Mouse (Mus musculus): ENCODE data around the gene Gbf1. TPM values are rescaled to one million over a fixed set of nuclear protein-coding genes. Genes with fewer than 3 reads are reported as not detected.

Gene Gbf1
- polyA plus RNA-seq, 1 experiment: 146 TPM

DNA sequence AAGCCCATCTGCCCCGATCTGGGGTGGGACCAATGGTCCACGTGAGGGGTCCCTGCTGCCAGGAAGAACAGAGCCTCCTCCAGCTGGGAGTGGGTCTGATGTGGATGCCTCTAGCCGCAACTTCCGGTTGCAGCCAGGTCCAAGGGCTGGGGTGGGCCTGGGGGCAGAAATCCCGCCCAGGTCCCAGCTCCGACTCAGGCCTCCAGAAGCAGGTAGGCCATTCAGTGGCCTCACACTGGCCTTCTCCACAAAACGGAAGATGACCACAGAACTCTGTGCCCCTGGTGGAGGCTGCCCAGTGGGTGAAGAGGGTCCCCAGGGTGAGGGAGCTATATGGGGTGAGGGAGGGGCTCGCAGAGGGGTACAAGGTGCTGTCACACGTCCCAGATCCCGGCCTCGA lies 172.1 kb downstream of the Gbf1 start:
- H3K27ac ChIP-seq (ENCODE audit: insufficient read depth, low read depth, low read length): no peak overlapping the region
- H3K4me3 ChIP-seq (ENCODE audit: low read depth, low read length): no peak overlapping the region
- no peaks in the 10 kb centered on the region for H3K36me3 ChIP-seq (ENCODE audit: control insufficient read depth, insufficient read depth, low read length)
- peaks cover 16% of the 10 kb centered on the region; the same call in 1 of the 2 replicates for H3K27me3 ChIP-seq (ENCODE audit: control insufficient read depth, insufficient read depth, low read length)
- TF ChIP-seq POLR2A (IDR thresholded peaks at IDR 0.05; ENCODE audit: low read depth, low read length): no peak
- H3K4me1 ChIP-seq (ENCODE audit: control insufficient read depth, insufficient read depth, insufficient read length, low read length): peaks cover 14% of the 10 kb centered on the region
- WGBS: 63% methylated on average over 11 of the region's 11 CpGs

- Histone ChIP-seq H3K27me3 (ENCODE audit: control insufficient read depth, insufficient read depth, low read length) (peaks cover 11% of the 10 kb centered on the region; the same call in 1 of the 2 replicates), H3K36me3 (ENCODE audit: control insufficient read depth, insufficient read depth, low read length) (no peaks in the 10 kb centered on the region), H3K4me3 (ENCODE audit: low read depth, low read length) (no peak overlapping the region), H3K27ac (ENCODE audit: insufficient read depth, low read depth, low read length) (no peak overlapping the region), H3K4me1 (ENCODE audit: control insufficient read depth, insufficient read depth, insufficient read length, low read length) (peaks cover 15% of the 10 kb centered on the region)
- TF ChIP-seq CTCF (IDR thresholded peaks at IDR 0.05; ENCODE audit: extremely low read depth, insufficient read length, insufficient replicate concordance, low read depth, low read length) (no peak), POLR2A (IDR thresholded peaks at IDR 0.05; ENCODE audit: low read depth, low read length) (no peak)
- WGBS: 46% methylated on average over 5 of the region's 5 CpGs
These were observed 172.6 kb downstream of the Gbf1 start for GRCm38 (mm10) chr19:46324918-46325317.

GRCm38 (mm10) chr19:46326019-46326755 lies 173.9 kb downstream of the Gbf1 start:
- no peak overlapping the region for H3K27ac ChIP-seq (ENCODE audit: insufficient read depth, low read depth, low read length)
- 13% methylated on average over 29 of the region's 29 CpGs for WGBS
- TF ChIP-seq CTCF (IDR thresholded peaks at IDR 0.05; ENCODE audit: extremely low read depth, insufficient read length, insufficient replicate concordance, low read depth, low read length) (no peak), POLR2A (IDR thresholded peaks at IDR 0.05; ENCODE audit: low read depth, low read length) (no peak)
- peaks cover 15% of the 10 kb centered on the region for H3K4me1 ChIP-seq (ENCODE audit: control insufficient read depth, insufficient read depth, insufficient read length, low read length)
- peaks cover 11% of the 10 kb centered on the region; the same call in 1 of the 2 replicates for H3K27me3 ChIP-seq (ENCODE audit: control insufficient read depth, insufficient read depth, low read length)
- peaks cover 5% of the 10 kb centered on the region; the same call in 1 of the 2 replicates for H3K36me3 ChIP-seq (ENCODE audit: control insufficient read depth, insufficient read depth, low read length)
- no peak overlapping the region for H3K4me3 ChIP-seq (ENCODE audit: low read depth, low read length)

DNA sequence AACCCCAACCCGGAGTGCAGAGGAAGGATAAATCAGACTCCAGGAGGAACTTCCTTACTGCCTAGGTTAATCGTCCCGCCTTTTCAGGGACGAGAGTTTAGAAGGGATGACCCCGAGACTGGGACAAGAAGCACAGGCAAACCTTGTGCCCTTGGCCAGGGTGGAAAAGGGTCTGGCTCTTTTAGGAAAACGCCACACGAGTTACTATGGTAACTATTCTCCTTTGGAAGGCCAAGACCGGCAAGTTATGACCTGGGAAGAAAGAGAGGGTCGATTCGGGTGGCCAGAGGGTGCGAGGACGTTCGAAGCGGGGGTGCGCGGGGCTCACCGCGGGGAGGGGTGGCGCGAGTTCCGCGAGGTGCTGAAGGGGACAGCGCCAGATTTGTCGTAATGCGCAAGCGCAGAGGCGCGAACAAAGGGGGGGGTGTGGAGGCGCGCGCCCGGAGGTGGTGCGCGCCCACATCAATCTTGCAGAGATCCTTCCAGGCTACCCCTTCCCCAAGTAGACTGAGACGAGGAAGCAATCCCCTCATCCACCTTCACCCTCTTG lies 174.5 kb downstream of the Gbf1 start, which contains the start of gene Psd:
Psd (minus strand) TSS at position 401 of the 550 bp plus-strand sequence.
- Histone ChIP-seq H3K4me1 (ENCODE audit: control insufficient read depth, insufficient read depth, insufficient read length, low read length) (peaks cover 15% of the 10 kb centered on the region), H3K27ac (ENCODE audit: insufficient read depth, low read depth, low read length) (peak within 1 kb of the TSS; percentile 87; the same call in 1 of the 2 replicates), H3K36me3 (ENCODE audit: control insufficient read depth, insufficient read depth, low read length) (peaks cover 10% of the 10 kb centered on the region; the same call in 1 of the 2 replicates), H3K4me3 (ENCODE audit: low read depth, low read length) (peak within 1 kb of the TSS; percentile 69), H3K27me3 (ENCODE audit: control insufficient read depth, insufficient read depth, low read length) (peaks cover 11% of the 10 kb centered on the region; the same call in 1 of the 2 replicates)
- WGBS: 1% methylated on average over 35 of the region's 35 CpGs
- TF ChIP-seq POLR2A (IDR thresholded peaks at IDR 0.05; ENCODE audit: low read depth, low read length) (no peak; the same call in 1 of the 2 replicates), CTCF (IDR thresholded peaks at IDR 0.05; ENCODE audit: extremely low read depth, insufficient read length, insufficient replicate concordance, low read depth, low read length) (no peak)

DNA sequence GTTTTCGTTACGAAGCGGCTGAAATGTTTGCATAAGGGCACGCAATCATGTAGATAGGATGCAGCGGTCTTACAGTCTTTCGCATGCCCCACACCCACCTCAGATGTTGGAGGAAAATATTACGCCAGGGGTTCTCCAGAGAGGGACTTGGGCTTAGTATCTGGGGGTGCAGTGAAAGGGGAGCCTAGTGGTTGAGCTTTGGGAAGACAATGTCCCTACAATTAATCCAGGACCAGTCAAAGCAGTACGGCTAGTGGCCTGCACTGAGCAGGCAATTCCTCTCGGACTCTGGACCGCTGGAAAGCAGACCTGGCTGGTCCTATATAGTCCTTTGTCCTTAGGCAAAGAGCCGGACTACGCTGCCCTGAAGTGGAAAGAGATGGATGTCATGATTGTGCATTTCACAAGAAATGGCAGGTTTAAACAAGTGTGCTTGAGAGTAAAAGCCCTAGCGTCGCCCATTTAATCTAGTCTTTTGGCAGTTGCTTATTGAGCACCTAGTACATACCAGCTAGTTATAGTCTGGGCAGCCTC lies 175.3 kb downstream of the Gbf1 start:
- 15% methylated on average over 14 of the region's 14 CpGs for WGBS
- Histone ChIP-seq H3K4me1 (ENCODE audit: control insufficient read depth, insufficient read depth, insufficient read length, low read length) (peaks cover 15% of the 10 kb centered on the region), H3K4me3 (ENCODE audit: low read depth, low read length) (peak overlapping the region; percentile 69), H3K36me3 (ENCODE audit: control insufficient read depth, insufficient read depth, low read length) (peaks cover 11% of the 10 kb centered on the region; the same call in 1 of the 2 replicates), H3K27ac (ENCODE audit: insufficient read depth, low read depth, low read length) (peak overlapping the region; percentile 87; the same call in 1 of the 2 replicates), H3K27me3 (ENCODE audit: control insufficient read depth, insufficient read depth, low read length) (peaks cover 11% of the 10 kb centered on the region; the same call in 1 of the 2 replicates)
- TF ChIP-seq CTCF (IDR thresholded peaks at IDR 0.05; ENCODE audit: extremely low read depth, insufficient read length, insufficient replicate concordance, low read depth, low read length): no peak
- no peak for TF ChIP-seq POLR2A (IDR thresholded peaks at IDR 0.05; ENCODE audit: low read depth, low read length)

DNA sequence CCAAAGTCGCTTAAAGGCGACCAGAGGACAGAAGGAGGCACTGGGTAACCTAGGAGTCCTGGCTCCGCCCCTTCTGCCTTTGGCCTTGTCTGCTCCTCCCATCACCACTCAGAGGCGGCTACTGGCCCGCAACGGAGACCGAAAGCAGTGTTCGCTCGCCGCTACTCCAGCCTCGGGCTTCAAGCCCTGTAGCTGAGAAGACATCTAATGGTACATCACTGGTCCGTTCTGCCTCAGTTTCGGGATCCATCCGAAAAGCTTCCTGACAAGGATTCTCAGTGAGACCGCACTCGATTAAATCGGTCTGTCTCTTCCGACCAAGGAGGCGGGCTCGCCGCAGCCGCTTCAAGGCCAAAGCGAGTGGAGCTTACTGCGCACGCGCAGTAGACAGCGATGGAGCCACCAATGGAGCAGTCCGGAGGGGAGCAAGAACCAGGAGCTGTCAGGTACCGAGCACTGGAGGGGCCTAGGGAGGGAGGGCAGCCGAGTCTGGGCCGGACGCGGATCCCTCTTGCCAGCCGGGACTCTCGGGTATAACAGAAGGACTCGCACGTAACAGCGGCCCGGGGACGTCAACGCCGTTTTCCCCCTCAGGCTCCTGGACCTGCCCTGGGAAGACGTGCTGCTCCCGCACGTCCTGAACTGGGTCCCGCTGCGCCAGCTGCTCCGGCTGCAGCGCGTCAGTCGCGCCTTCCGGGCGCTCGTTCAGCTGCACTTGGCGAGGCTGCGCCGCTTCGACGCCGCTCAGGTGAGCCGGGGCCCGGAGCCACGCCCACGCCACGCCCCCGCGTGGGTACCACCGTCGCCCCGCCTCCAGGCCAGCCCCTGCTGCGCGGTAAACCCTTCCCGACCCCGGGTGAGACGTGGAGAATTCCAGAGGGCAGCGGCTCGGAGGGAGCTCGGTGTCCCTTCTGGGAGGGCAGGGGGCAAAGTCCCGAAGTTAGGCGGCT lies 176.0 kb downstream of the Gbf1 start, which contains the start of gene Fbxl15:
Fbxl15 (plus strand) TSS at position 104 of the 950 bp plus-strand sequence.
- Histone ChIP-seq H3K4me3 (ENCODE audit: low read depth, low read length) (peak within 1 kb of the TSS; percentile 69), H3K4me1 (ENCODE audit: control insufficient read depth, insufficient read depth, insufficient read length, low read length) (peaks cover 15% of the 10 kb centered on the region), H3K36me3 (ENCODE audit: control insufficient read depth, insufficient read depth, low read length) (peaks cover 11% of the 10 kb centered on the region; the same call in 1 of the 2 replicates), H3K27ac (ENCODE audit: insufficient read depth, low read depth, low read length) (peak within 1 kb of the TSS; percentile 87), H3K27me3 (ENCODE audit: control insufficient read depth, insufficient read depth, low read length) (peaks cover 11% of the 10 kb centered on the region; the same call in 1 of the 2 replicates)
- TF ChIP-seq CTCF (IDR thresholded peaks at IDR 0.05; ENCODE audit: extremely low read depth, insufficient read length, insufficient replicate concordance, low read depth, low read length) (no peak), POLR2A (IDR thresholded peaks at IDR 0.05; ENCODE audit: low read depth, low read length) (peak; percentile 55)
- under 1% methylated on average over 81 of the region's 81 CpGs for WGBS
